Mouse (Mus musculus) left cerebral cortex, adult 2 months (tissue): Measurements from ENCODE around the gene Nxn. TPM values are rescaled to one million over a fixed set of nuclear protein-coding genes. Genes with fewer than 3 reads are reported as not detected.

Experiments used
- DNase-seq, 2 experiments: peaks; one replicate each; pipeline ENCODE4 v3.0.0; 2021 to 2022; ENCODE audit warnings: low spot score in 2 of 2, mixed read lengths in 1 of 2; ENCODE audit errors: extremely low spot score in 1 of 2
- H3K27ac ChIP-seq: fragments of 200-600 bp; 2 replicates; pipeline ENCODE4 v1.8.1; 2022
- H3K4me3 ChIP-seq: fragments of 200-600 bp; 2 replicates; pipeline ENCODE4 v1.8.1; 2022
- CTCF ChIP-seq: fragments of 200-600 bp; IDR thresholded peaks from 2 replicates; pipeline ENCODE4 v1.8.1; 2022; ENCODE audit warnings: antibody characterized with exemption, mild to moderate bottlenecking, moderate library complexity
- intact Hi-C: fragments of 180-260 bp; cut with DNase I; formaldehyde crosslinking; loops from one replicate; pipeline ENCODE4 v1.15.1; 2025
- total RNA-seq, 2 experiments: library from RNA; stranded (reverse); gene quantifications; 2 replicates each; pipeline ENCODE4 v1.2.3; 2021

Gene Nxn
- total RNA-seq, 2 experiments from 2014 or later, result 11.2 TPM

DNA sequence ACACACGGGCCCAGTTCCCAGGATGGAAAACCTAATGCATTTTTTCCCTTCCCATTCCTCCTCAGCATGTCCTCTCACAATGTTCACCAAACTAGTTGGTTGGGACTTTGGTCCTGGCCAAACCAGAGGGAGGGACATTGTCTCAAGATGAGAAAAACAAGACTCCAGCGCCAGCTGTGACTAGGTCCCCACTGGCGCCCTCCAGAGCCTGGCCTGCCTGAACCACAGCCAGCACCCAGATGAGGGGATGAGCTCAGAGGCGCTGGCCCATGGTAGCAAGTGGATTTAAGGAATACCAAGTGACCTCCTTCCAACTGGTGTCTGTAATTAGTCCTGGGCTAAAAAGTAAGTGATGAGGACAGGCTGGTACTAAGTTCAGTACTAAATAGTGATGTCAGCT is 22.0 kb upstream of the Nxn start:
- Histone ChIP-seq H3K27ac (no peak overlapping the region), H3K4me3 (no peak overlapping the region)
- intact Hi-C loops, result no loop called here
- no peak for DNase-seq
- TF ChIP-seq CTCF, result no peak

DNA sequence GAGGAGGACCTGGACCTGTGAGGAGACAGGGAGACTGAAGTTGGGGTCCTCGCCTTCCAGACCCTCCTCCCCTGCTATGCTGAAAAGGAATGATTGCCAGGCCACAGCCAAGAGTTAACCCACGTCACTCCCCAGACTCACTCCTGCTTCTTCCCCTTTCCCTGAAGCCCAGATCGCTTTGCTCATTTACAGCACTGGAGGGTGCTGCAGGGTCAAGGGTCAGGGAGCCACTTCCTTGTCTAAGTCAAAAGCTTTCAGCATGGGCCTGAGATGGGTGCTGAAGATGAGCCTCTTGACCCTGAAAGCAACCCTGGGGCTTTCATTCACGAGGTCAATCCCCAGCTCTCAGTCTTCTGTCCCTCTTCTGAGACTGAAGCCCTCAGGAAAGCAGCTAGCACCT is 20.2 kb upstream of the Nxn start:
- peak overlapping the region; percentile 66 for H3K27ac ChIP-seq

DNA sequence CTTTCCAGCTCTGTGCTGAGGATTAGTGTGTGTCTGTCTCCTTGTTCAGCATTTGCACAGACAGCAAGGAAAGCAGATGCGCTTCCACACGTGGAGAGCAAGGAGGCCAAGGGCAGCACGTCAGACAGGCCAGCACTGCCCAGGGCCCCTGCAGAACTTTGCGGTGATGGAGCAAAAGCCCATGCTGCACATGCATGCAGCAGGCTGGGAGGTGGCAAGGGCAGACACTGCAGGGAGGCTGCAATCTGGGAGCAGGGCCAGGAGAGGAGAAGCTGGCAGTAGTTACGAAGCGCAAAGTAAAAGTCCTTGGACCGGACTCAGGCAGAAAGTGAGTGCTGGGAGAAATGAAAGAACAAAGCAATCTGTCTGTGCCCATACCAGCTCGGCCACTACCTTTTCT is 19.5 kb upstream of the Nxn start:
- no peak overlapping the region for H3K4me3 ChIP-seq
- intact Hi-C loops, result loop anchor here (1.0 to 2.0 kb wide), 2 partner anchors 31 to 36 kb away; no protein-coding TSS in a partner anchor
- DNase-seq, result peak in 1 of 2 experiments; percentile 62
- H3K27ac ChIP-seq, result peak overlapping the region; percentile 66
- TF ChIP-seq CTCF, result no peak

More for the DNA sequence above, 20.2 kb upstream of the Nxn start:
- DNase-seq, result no peak
- TF ChIP-seq CTCF, result peak; percentile 28
- intact Hi-C loops, result loop anchor here (2.0 kb wide), 1 partner anchor 36 kb away; no protein-coding TSS in a partner anchor
- H3K4me3 ChIP-seq, result no peak overlapping the region

DNA sequence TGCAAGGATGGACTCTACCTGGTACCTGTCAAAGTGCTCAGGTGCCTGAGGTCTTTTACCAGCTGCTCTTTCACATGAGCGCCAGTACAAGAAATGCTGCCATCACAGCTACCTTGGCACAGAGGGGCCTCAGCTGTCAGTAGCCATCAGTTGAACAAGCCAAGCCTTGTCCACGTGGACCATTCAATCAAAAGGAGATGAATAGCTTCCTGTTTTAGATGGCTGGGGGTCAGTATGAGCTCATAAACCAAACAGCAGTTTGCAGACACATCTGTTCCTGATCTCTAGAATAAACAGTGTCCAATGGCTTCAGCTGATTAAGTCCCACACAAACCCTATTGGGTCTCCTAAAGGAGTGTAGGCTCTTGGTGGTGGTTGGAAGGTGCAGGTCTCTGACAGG is 17.0 kb upstream of the Nxn start:
- intact Hi-C loops, result no loop called here
- no peak for TF ChIP-seq CTCF
- Histone ChIP-seq H3K27ac (peak overlapping the region; percentile 30; the same call in 1 of the 2 replicates), H3K4me3 (no peak overlapping the region)
- no peak for DNase-seq

DNA sequence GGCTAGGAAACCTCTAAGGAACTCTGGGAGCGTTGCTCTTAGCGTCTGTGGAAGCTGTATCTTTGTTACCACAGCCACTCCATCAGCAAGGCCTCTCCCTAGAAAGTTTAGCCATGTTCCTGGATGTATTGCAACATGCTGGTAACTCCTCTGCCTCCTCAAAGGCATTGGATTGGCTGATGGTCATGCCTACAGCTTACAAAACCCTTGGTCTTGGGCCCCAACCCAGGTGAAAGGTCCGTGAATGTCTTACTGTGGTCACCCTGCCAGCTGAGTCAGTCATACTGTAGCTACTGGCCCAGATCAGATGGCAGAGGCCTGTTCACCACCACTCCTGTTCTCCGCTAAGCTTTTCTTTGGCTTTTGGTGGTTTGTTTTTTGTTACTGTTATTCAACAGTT is 16.1 kb upstream of the Nxn start:
- DNase-seq, result no peak
- H3K4me3 ChIP-seq, result no peak overlapping the region
- intact Hi-C loops, result no loop called here
- H3K27ac ChIP-seq, result no peak overlapping the region
- TF ChIP-seq CTCF, result no peak

DNA sequence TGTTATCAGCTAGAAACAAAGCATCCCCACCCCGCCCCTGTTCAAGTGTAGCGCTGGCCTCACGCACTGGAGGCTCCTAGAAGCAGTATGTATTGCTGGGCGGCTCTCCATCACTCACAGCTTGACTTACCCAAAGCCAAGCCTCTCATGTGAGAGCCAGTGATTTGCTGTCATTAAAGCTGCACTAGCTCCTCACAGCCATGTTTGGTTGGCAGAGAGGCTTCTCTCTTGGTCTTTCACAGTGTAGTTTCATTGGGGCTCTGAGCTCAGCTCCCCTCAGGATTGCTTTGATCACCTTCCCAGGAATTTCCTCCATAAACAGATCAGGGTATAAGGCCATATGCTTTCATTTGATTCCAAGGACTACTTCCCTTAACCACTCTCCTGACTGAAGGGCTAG is 14.3 kb upstream of the Nxn start:
- no peak overlapping the region for H3K4me3 ChIP-seq
- no peak for TF ChIP-seq CTCF
- no peak for DNase-seq
- H3K27ac ChIP-seq, result no peak overlapping the region
- intact Hi-C loops, result loop anchor here (5.0 kb wide), 1 partner anchor 234 kb away; no protein-coding TSS in a partner anchor

DNA sequence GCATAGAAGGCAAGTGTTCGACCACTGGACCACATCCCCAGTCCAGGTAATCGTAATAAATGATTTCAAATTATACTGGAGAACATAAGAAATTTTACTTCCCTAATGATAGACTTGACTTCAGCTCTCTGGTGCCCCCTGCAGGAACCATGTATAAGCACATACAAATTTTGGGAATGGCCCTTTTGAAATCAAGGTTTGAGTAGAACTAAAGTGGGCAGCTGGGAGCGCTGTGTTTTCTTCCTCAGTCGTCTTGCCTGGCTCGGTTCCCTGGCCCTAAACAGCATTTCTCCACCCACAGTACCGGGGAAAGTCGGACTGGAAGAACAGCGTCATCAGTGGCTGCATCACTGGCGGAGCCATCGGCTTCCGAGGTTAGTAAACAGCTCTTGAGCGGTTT is 11.9 kb upstream of the Nxn start:
- no peak overlapping the region for H3K4me3 ChIP-seq
- peak; percentile 52 to 63 for DNase-seq
- intact Hi-C loops, result loop anchor here (5.0 kb wide), 1 partner anchor 236 kb away; no protein-coding TSS in a partner anchor
- H3K27ac ChIP-seq, result no peak overlapping the region
- peak; percentile 77 for TF ChIP-seq CTCF

DNA sequence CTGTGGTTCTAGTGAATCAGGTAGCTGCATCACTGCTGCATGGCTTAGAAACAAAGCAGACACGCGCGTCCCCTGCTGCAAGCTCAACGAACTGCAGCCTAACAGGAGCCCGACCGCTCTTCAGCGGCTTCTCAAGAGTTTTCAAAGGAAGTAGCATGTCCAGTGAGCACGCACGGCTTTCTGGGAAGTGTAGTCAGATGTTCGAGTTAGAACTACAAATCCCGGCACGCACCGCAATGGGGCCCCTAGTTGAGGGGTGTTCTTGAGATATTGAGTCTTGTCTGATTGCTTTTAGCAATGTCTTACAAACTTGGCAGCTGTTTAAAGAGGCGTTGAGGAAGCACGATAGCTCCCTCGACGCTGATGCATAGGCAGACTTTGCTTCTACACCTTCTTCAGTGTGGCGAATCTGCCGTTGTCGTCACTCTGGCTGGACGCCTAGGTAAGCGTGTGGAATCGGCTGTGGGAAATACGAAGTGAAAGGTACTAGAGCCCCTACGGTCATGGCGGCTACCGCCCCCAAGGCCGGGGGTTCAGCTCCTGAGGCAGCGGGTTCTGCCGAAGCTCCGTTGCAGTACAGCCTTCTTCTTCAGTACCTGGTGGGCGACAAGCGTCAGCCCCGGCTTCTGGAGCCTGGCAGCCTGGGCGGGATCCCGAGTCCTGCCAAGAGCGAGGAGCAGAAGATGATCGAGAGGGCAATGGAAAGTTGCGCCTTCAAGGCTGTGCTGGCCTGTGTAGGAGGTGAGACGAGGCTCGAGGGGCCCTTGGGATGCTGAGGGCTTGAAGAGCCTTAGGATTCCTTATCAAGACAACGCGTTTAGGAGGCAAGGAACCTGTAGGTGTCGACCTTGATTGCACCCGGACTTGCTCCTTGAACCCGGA is 8.0 kb upstream of the Nxn start, which contains the start of gene Timm22:
Gene Timm22, plus strand, starts transcription at position 251 of the 882 bp plus-strand sequence.
- H3K4me3 ChIP-seq, result peak within 1 kb of the TSS; percentile 87
- intact Hi-C loops, result loop anchor here (1.0 kb wide), 1 partner anchor 154 kb away; no protein-coding TSS in a partner anchor
- H3K27ac ChIP-seq, result peak within 1 kb of the TSS; percentile 94
- TF ChIP-seq CTCF, result no peak; the same call in none of the 2 replicates
- DNase-seq, result peak; percentile 97 to 98

DNA sequence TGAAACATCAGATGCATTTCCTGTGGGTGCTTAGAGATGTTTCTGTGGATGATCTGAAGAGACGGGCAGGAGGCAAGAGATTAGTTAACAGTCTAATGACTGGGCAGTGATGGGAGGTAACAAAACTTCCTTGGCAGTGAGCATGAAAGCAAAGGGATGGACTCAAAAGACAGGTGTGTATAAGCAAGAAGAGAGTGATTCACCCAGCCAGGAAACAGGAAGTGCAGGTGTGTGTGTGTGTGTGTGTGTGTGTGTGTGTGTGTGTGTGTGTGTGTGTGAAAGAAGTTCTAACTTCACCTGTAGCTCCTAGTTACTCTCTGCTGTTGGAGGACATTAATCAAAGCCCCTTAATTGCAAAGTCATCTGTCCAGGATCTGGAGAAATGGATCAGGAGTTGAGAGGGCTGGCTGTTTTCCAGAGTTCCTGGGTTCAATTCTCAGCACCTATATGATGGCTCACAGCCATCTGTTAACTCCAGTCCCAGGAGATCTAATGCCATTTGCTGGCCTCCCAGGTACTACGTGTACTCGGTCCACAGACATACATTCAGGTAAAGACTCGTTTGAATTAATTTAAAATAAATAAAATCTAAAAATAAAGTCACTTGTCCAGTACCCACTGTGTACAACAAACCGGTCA is 6.8 kb upstream of the Nxn start:
- TF ChIP-seq CTCF, result no peak
- no peak overlapping the region for H3K4me3 ChIP-seq
- intact Hi-C loops, result loop anchor here (1.0 kb wide), 1 partner anchor 152 kb away; no protein-coding TSS in a partner anchor
- DNase-seq, result no peak
- no peak overlapping the region for H3K27ac ChIP-seq

DNA sequence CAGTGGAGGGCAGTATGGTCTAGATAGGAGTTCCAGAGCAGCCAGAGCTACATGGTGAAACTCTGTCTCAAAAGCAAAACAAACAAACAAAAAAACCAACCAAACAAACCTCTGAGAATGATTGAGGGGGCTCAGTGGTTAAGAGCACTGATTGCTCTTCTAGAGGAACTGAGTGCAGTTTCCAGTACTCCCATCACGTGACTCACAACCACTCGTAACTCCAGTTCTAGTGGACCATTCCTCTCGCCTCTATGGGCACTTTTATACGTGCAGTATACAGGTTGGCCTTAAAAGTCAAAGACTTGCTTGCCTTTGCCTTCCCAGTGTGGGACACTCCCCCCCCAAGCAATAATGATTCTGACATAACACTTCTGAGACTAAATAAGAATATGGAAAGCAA is 6.2 kb upstream of the Nxn start:
- H3K4me3 ChIP-seq, result no peak overlapping the region
- no peak overlapping the region for H3K27ac ChIP-seq
- TF ChIP-seq CTCF, result no peak
- intact Hi-C loops, result no loop called here
- no peak for DNase-seq

DNA sequence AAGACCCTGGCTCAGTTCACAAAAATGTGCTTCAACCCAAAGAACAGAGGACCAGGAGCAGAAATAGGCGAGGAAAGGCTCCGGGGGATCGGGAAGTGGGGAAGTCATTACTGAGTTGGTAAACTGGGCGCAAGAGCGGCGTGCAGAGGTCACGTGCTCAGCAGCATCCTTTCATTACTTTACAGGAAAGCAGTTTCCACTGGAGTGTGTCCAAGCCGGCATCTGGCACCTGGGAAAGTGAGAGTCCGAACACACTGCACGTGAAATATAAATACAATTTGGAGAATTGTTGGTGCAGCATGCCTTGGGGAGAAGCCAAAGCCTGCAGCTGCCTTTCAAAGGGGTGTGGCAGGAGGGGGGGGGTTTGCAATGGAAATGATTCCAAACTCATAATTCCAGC is 2.5 kb upstream of the Nxn start:
- TF ChIP-seq CTCF, result no peak
- intact Hi-C loops, result no loop called here
- Histone ChIP-seq H3K27ac (no peak overlapping the region), H3K4me3 (no peak overlapping the region)
- no peak for DNase-seq
